Mouse (Mus musculus) myocyte (in vitro differentiated cells): ENCODE measurements at regions not wholly inside any gene's neighbourhood (a gene's known extent, or its start where the extent isn't known, plus 50 kb on each side); places are given as distances from the start of the nearest gene placed in this dataset.

ENCODE experiments used
- H3K27me3 ChIP-seq: one replicate; pipeline ENCODE4 v1.6.1; 2011; ENCODE audit not compliant: control insufficient read depth, insufficient read depth, insufficient read length
- H3K36me3 ChIP-seq: one replicate; pipeline ENCODE4 v1.6.1; 2011; ENCODE audit not compliant: control insufficient read depth, insufficient read depth
- H3K4me2 ChIP-seq: one replicate; pipeline ENCODE4 v1.6.1; 2011; ENCODE audit warnings: low read depth, control low read depth
- H3K4me3 ChIP-seq: one replicate; pipeline ENCODE4 v1.5.1; 2011; ENCODE audit warnings: mild to moderate bottlenecking, control low read depth, moderate library complexity
- H3K79me2 ChIP-seq: one replicate; pipeline ENCODE4 v1.6.1; 2011; ENCODE audit not compliant: control insufficient read depth, insufficient read depth
- H3ac ChIP-seq: one replicate; pipeline ENCODE4 v1.6.1; 2011; ENCODE audit not compliant: control insufficient read depth, insufficient read length
- CEBPB ChIP-seq: IDR thresholded peaks from 2 replicates; pipeline ENCODE4 v1.6.1; 2011; ENCODE audit warnings: mild to moderate bottlenecking, moderate library complexity; ENCODE audit not compliant: poor library complexity, insufficient read depth, severe bottlenecking
- E2F4 ChIP-seq: IDR thresholded peaks from one replicate; pipeline ENCODE4 v1.6.1; 2011; ENCODE audit warnings: mild to moderate bottlenecking, control low read depth, moderate library complexity; ENCODE audit not compliant: insufficient read depth
- MAX ChIP-seq: IDR thresholded peaks from one replicate; pipeline ENCODE4 v1.6.1; 2011; ENCODE audit warnings: low read depth, mild to moderate bottlenecking, control low read depth
- MYOD1 ChIP-seq, 3 experiments: IDR thresholded peaks; one replicate each; pipeline ENCODE4 v1.6.1; 2011; ENCODE audit warnings: control low read depth in 2 of 3, low read depth in 2 of 3, mild to moderate bottlenecking in 2 of 3, moderate library complexity in 1 of 3; ENCODE audit not compliant: insufficient read length in 2 of 3, control insufficient read depth in 1 of 3
- MYOG ChIP-seq, 3 experiments: IDR thresholded peaks; one replicate each; pipeline ENCODE4 v1.6.1; 2011; ENCODE audit warnings: control low read depth in 2 of 3, low read depth in 2 of 3, mild to moderate bottlenecking in 2 of 3; ENCODE audit not compliant: insufficient read length in 2 of 3, control insufficient read depth in 1 of 3, insufficient read depth in 1 of 3
- POLR2A ChIP-seq: IDR thresholded peaks from one replicate; pipeline ENCODE4 v1.6.1; 2011; ENCODE audit warnings: low read depth, mild to moderate bottlenecking, control low read depth, moderate library complexity; ENCODE audit not compliant: insufficient read length
- POLR2AphosphoS2 ChIP-seq: IDR thresholded peaks from one replicate; pipeline ENCODE4 v1.6.1; 2011; ENCODE audit warnings: low read depth, control low read depth; ENCODE audit not compliant: insufficient read length
- REST ChIP-seq: IDR thresholded peaks from one replicate; pipeline ENCODE4 v1.6.1; 2011; ENCODE audit warnings: mild to moderate bottlenecking, control low read depth, moderate library complexity; ENCODE audit not compliant: insufficient read depth, insufficient read length
- SRF ChIP-seq: IDR thresholded peaks from one replicate; pipeline ENCODE4 v1.6.1; 2011; ENCODE audit warnings: low read depth; ENCODE audit not compliant: control insufficient read depth, insufficient read length
- TCF12 ChIP-seq: IDR thresholded peaks from one replicate; pipeline ENCODE4 v1.6.1; 2011; ENCODE audit warnings: mild to moderate bottlenecking, control low read depth; ENCODE audit not compliant: poor library complexity, insufficient read depth, severe bottlenecking
- TCF3 ChIP-seq: IDR thresholded peaks from one replicate; pipeline ENCODE4 v1.6.1; 2011; ENCODE audit warnings: low read depth, control low read depth; ENCODE audit not compliant: insufficient read length
- USF1 ChIP-seq: IDR thresholded peaks from one replicate; pipeline ENCODE4 v1.6.1; 2011; ENCODE audit warnings: low read depth, mild to moderate bottlenecking, control low read depth, moderate library complexity

- no peak overlapping the region for H3K4me3 ChIP-seq
- TF ChIP-seq POLR2A: no peak
- no peak for TF ChIP-seq USF1
- no peak for TF ChIP-seq CEBPB
- TF ChIP-seq MAX: no peak
- TF ChIP-seq TCF12: no peak
- TF ChIP-seq SRF: no peak
- TF ChIP-seq TCF3: no peak
- no peak for TF ChIP-seq E2F4
- no peak for TF ChIP-seq REST
- no peak for TF ChIP-seq MYOG (IDR thresholded peaks at IDR 0.05; ENCODE audit: control insufficient read depth in 1 of 3, insufficient read depth in 1 of 3, insufficient read length in 2 of 3, low read depth in 2 of 3)
- TF ChIP-seq MYOD1 (IDR thresholded peaks at IDR 0.05; ENCODE audit: control insufficient read depth in 1 of 3, insufficient read length in 2 of 3, low read depth in 2 of 3): no peak
- no peak for TF ChIP-seq POLR2AphosphoS2
- H3ac ChIP-seq: no peak overlapping the region
- H3K79me2 ChIP-seq: no peaks in the 10 kb centered on the region
- no peaks in the 10 kb centered on the region for H3K27me3 ChIP-seq
- H3K4me2 ChIP-seq: no peak overlapping the region
- no peaks in the 10 kb centered on the region for H3K36me3 ChIP-seq
These were observed 239.2 kb upstream of the Dynlrb2 start for GRCm38 (mm10) chr8:116265591-116265990.

GRCm38 (mm10) chr8:116264078-116264477, 240.7 kb upstream of the Dynlrb2 start:
- TF ChIP-seq MYOD1 (IDR thresholded peaks at IDR 0.05; ENCODE audit: control insufficient read depth in 1 of 3, insufficient read length in 2 of 3, low read depth in 2 of 3): peak in 1 of 3 experiments; percentile 14
- no peak for TF ChIP-seq MYOG (IDR thresholded peaks at IDR 0.05; ENCODE audit: control insufficient read depth in 1 of 3, insufficient read depth in 1 of 3, insufficient read length in 2 of 3, low read depth in 2 of 3)
- Histone ChIP-seq H3K27me3 (no peaks in the 10 kb centered on the region), H3K4me2 (no peak overlapping the region), H3ac (no peak overlapping the region), H3K36me3 (no peaks in the 10 kb centered on the region), H3K79me2 (no peaks in the 10 kb centered on the region), H3K4me3 (no peak overlapping the region)

- no peaks in the 10 kb centered on the region for H3K36me3 ChIP-seq
- no peaks in the 10 kb centered on the region for H3K79me2 ChIP-seq
- H3K27me3 ChIP-seq: no peaks in the 10 kb centered on the region
- H3K4me2 ChIP-seq: peak overlapping the region; percentile 30
- no peak overlapping the region for H3K4me3 ChIP-seq
- TF ChIP-seq CEBPB (no peak), E2F4 (no peak), SRF (no peak), MYOG (IDR thresholded peaks at IDR 0.05; ENCODE audit: control insufficient read depth in 1 of 3, insufficient read depth in 1 of 3, insufficient read length in 2 of 3, low read depth in 2 of 3) (no peak), TCF3 (no peak), MAX (no peak), USF1 (no peak), POLR2A (no peak), REST (no peak), MYOD1 (IDR thresholded peaks at IDR 0.05; ENCODE audit: control insufficient read depth in 1 of 3, insufficient read length in 2 of 3, low read depth in 2 of 3) (no peak), TCF12 (no peak)
- H3ac ChIP-seq: no peak overlapping the region
These were observed 243.5 kb upstream of the Dynlrb2 start for GRCm38 (mm10) chr8:116261286-116261685.

GRCm38 (mm10) chr8:116255398-116255797, 249.4 kb upstream of the Dynlrb2 start:
- H3K79me2 ChIP-seq: no peaks in the 10 kb centered on the region
- no peak overlapping the region for H3ac ChIP-seq
- no peaks in the 10 kb centered on the region for H3K36me3 ChIP-seq
- H3K4me2 ChIP-seq: no peak overlapping the region
- TF ChIP-seq TCF3: no peak
- TF ChIP-seq MAX: no peak
- no peak for TF ChIP-seq REST
- no peak for TF ChIP-seq POLR2AphosphoS2
- TF ChIP-seq CEBPB: no peak
- no peak for TF ChIP-seq USF1
- no peak for TF ChIP-seq MYOD1 (IDR thresholded peaks at IDR 0.05; ENCODE audit: control insufficient read depth in 1 of 3, insufficient read length in 2 of 3, low read depth in 2 of 3)
- no peak for TF ChIP-seq POLR2A
- no peak for TF ChIP-seq SRF
- TF ChIP-seq TCF12: no peak
- no peak for TF ChIP-seq MYOG (IDR thresholded peaks at IDR 0.05; ENCODE audit: control insufficient read depth in 1 of 3, insufficient read depth in 1 of 3, insufficient read length in 2 of 3, low read depth in 2 of 3)
- no peak for TF ChIP-seq E2F4
- H3K4me3 ChIP-seq: no peak overlapping the region
- H3K27me3 ChIP-seq: no peaks in the 10 kb centered on the region

GRCm38 (mm10) chr8:116252455-116253216, 252.1 kb upstream of the Dynlrb2 start:
- H3K4me3 ChIP-seq: no peak overlapping the region

More at GRCm38 (mm10) chr8:116252455-116253216, 252.1 kb upstream of the Dynlrb2 start:
- Histone ChIP-seq H3K27me3 (no peaks in the 10 kb centered on the region), H3ac (no peak overlapping the region), H3K79me2 (no peaks in the 10 kb centered on the region), H3K4me2 (no peak overlapping the region), H3K36me3 (no peaks in the 10 kb centered on the region)
- no peak for TF ChIP-seq E2F4
- no peak for TF ChIP-seq POLR2AphosphoS2
- TF ChIP-seq MYOD1 (IDR thresholded peaks at IDR 0.05; ENCODE audit: control insufficient read depth in 1 of 3, insufficient read length in 2 of 3, low read depth in 2 of 3): no peak
- TF ChIP-seq REST: no peak
